Mouse (Mus musculus) kidney, adult 2 months (tissue): Measurements from ENCODE around the gene Raver2. TPM values are rescaled to one million over a fixed set of nuclear protein-coding genes. Genes with fewer than 3 reads are reported as not detected.
A peak's percentile ranks its signal among the peaks of the same experiment; 100 is the strongest.
"Not testable (repeated sequence)": the region's sequence is repeated elsewhere in the genome, so short reads cannot be mapped to it uniquely, and the experiment has no call there.

Experiments
- DNase-seq: peaks from one replicate; pipeline ENCODE4 v3.0.0; 2021
- H3K27ac ChIP-seq: fragments of 200-500 bp; 2 replicates; pipeline ENCODE4 v1.5.1; 2012; ENCODE audit warnings: low read depth, low read length, control low read depth, inconsistent platforms; ENCODE audit not compliant: insufficient read depth
- H3K27me3 ChIP-seq: fragments of 200-500 bp; replicated peaks from 2 replicates; pipeline ENCODE4 v1.6.1; 2012; ENCODE audit warnings: mild to moderate bottlenecking, moderate library complexity, low read length, inconsistent platforms; ENCODE audit not compliant: control insufficient read depth, insufficient read depth
- H3K36me3 ChIP-seq: fragments of 200-500 bp; 2 replicates; pipeline ENCODE4 v1.6.1; 2012; ENCODE audit warnings: mild to moderate bottlenecking, moderate library complexity, low read length, inconsistent platforms; ENCODE audit not compliant: control insufficient read depth, insufficient read depth
- H3K4me1 ChIP-seq: fragments of 200-500 bp; 2 replicates; pipeline ENCODE4 v1.6.1; 2011; ENCODE audit warnings: low read length; ENCODE audit not compliant: control insufficient read depth, insufficient read depth
- H3K4me3 ChIP-seq: fragments of 200-500 bp; 2 replicates; pipeline ENCODE4 v1.5.1; 2011; ENCODE audit warnings: mild to moderate bottlenecking, low read depth, low read length, control low read depth; ENCODE audit not compliant: insufficient read depth
- CTCF ChIP-seq: fragments of 200-500 bp; conservative IDR thresholded peaks from 2 replicates; pipeline ENCODE4 v1.5.1; 2011; ENCODE audit warnings: low read depth, mild to moderate bottlenecking, control low read depth, low read length, moderate library complexity, mixed read lengths; ENCODE audit not compliant: insufficient read depth, insufficient read length
- POLR2A ChIP-seq: fragments of 200-500 bp; IDR thresholded peaks from one replicate; pipeline ENCODE4 v1.6.1; 2011; ENCODE audit warnings: low read depth, low read length, control low read depth
- WGBS: fragments of 180-500 bp; shearing (Covaris S2); methylation state at CpG from one replicate; pipeline ENCODE4 v1.1.7; 2018; 5-methylcytosine and 5-hydroxymethylcytosine counted together
- polyA plus RNA-seq: library from polyadenylated mRNA; depleted of rRNA; stranded (reverse); fragments of >200 nt; gene quantifications from 2 replicates; pipeline ENCODE4 v1.2.3, GENCODE M21; 2012

Raver2 gene
- polyA plus RNA-seq, 1 experiment: 2.3 TPM

- DNase-seq: no peak
- TF ChIP-seq POLR2A (no peak), CTCF (no peak)
- 39% methylated on average over 3 of the region's 3 CpGs for WGBS
- no peaks in the 10 kb centered on the region for H3K27me3 ChIP-seq
- H3K4me1 ChIP-seq: no peaks in the 10 kb centered on the region
- H3K36me3 ChIP-seq: no peaks in the 10 kb centered on the region
- no peak overlapping the region for H3K4me3 ChIP-seq
- no peak overlapping the region for H3K27ac ChIP-seq
These were observed 7.6 kb downstream of the Raver2 start for GRCm38 (mm10) chr4:101076425-101076824.

GRCm38 (mm10) chr4:101080016-101080415, 11.2 kb downstream of the Raver2 start:
- Histone ChIP-seq H3K27me3 (no peaks in the 10 kb centered on the region), H3K4me3 (no peak overlapping the region), H3K36me3 (no peaks in the 10 kb centered on the region), H3K27ac (no peak overlapping the region), H3K4me1 (no peaks in the 10 kb centered on the region)
- WGBS: 72% methylated on average over 3 of the region's 3 CpGs
- no peak for DNase-seq
- TF ChIP-seq CTCF (no peak), POLR2A (no peak)

GRCm38 (mm10) chr4:101082176-101082888, 13.5 kb downstream of the Raver2 start:
- DNase-seq: peak; percentile 36
- TF ChIP-seq CTCF (no peak), POLR2A (no peak)
- Histone ChIP-seq H3K27me3 (no peaks in the 10 kb centered on the region), H3K4me1 (no peaks in the 10 kb centered on the region), H3K36me3 (no peaks in the 10 kb centered on the region), H3K4me3 (peak overlapping the region; percentile 26; the same call in 1 of the 2 replicates), H3K27ac (no peak overlapping the region)
- 21% methylated on average over 17 of the region's 17 CpGs for WGBS

- no peaks in the 10 kb centered on the region for H3K27me3 ChIP-seq
- H3K36me3 ChIP-seq: no peaks in the 10 kb centered on the region
- H3K4me3 ChIP-seq: no peak overlapping the region
- 85% methylated on average over 4 of the region's 4 CpGs for WGBS
- DNase-seq: no peak
- TF ChIP-seq POLR2A (no peak), CTCF (no peak)
- H3K27ac ChIP-seq: no peak overlapping the region
- H3K4me1 ChIP-seq: no peaks in the 10 kb centered on the region
These were observed 16.1 kb downstream of the Raver2 start for GRCm38 (mm10) chr4:101084863-101085262.

- Histone ChIP-seq H3K36me3 (no peaks in the 10 kb centered on the region), H3K4me1 (no peaks in the 10 kb centered on the region), H3K27ac (no peak overlapping the region), H3K27me3 (no peaks in the 10 kb centered on the region), H3K4me3 (no peak overlapping the region)
- DNase-seq: no peak
- no peak for TF ChIP-seq POLR2A
- no peak for TF ChIP-seq CTCF
- WGBS: 64% methylated on average over 3 of the region's 3 CpGs
These were observed 17.3 kb downstream of the Raver2 start for GRCm38 (mm10) chr4:101086040-101086439.

- Histone ChIP-seq H3K4me1 (no peaks in the 10 kb centered on the region), H3K4me3 (no peak overlapping the region), H3K27ac (no peak overlapping the region), H3K27me3 (no peaks in the 10 kb centered on the region), H3K36me3 (no peaks in the 10 kb centered on the region)
- DNase-seq: no peak
- TF ChIP-seq CTCF: no peak
- TF ChIP-seq POLR2A: no peak
- 78% methylated on average over 1 of the region's 1 CpGs for WGBS
These were observed 18.9 kb downstream of the Raver2 start for GRCm38 (mm10) chr4:101087721-101088120.

GRCm38 (mm10) chr4:101090630-101091029, 21.8 kb downstream of the Raver2 start:
- not testable (repeated sequence) for H3K27ac ChIP-seq, H3K4me1 ChIP-seq, H3K36me3 ChIP-seq, H3K4me3 ChIP-seq, H3K27me3 ChIP-seq, DNase-seq
- TF ChIP-seq CTCF: 0 out of 2 replicates have a peak, but pooled peaks have one; percentile 5
- 98% methylated on average over 3 of the region's 3 CpGs for WGBS
